Mouse (Mus musculus) cerebellum, postnatal 10 days (tissue): ENCODE measurements at regions not wholly inside any gene's neighbourhood (a gene's known extent, or its start where the extent isn't known, plus 50 kb on each side); places are given as distances from the start of the nearest gene placed in this dataset.

Experiments used
- DNase-seq, 2 experiments: peaks; one replicate each; pipeline ENCODE4 v3.0.0; 2021; ENCODE audit warnings: mixed read lengths in 2 of 2

- peak in 1 of 2 experiments; percentile 14 for DNase-seq
Observed at GRCm38 (mm10) chr9:30578213-30578612, 151.3 kb downstream of the Snx19 start.

GRCm38 (mm10) chr9:30577243-30577642, 150.3 kb downstream of the Snx19 start:
- no peak for DNase-seq

- DNase-seq, result no peak
Observed at GRCm38 (mm10) chr9:30575531-30575930, 148.6 kb downstream of the Snx19 start.

GRCm38 (mm10) chr9:30573294-30573693, 146.4 kb downstream of the Snx19 start:
- DNase-seq, result no peak

- peak; percentile 35 to 47 for DNase-seq
Observed at GRCm38 (mm10) chr9:30571014-30571413, 144.1 kb downstream of the Snx19 start.

- DNase-seq, result no peak
Observed at GRCm38 (mm10) chr9:30564765-30565680, 138.1 kb downstream of the Snx19 start.

GRCm38 (mm10) chr9:30563399-30563798, 136.5 kb downstream of the Snx19 start:
- DNase-seq, result peak; percentile 5 to 10

- no peak for DNase-seq
Observed at GRCm38 (mm10) chr9:30554908-30555307, 128.0 kb downstream of the Snx19 start.

- DNase-seq, result no peak
Observed at GRCm38 (mm10) chr9:30552721-30553120, 125.8 kb downstream of the Snx19 start.

GRCm38 (mm10) chr9:30549892-30550515, 123.1 kb downstream of the Snx19 start:
- no peak for DNase-seq

GRCm38 (mm10) chr9:30539858-30540257, 113.0 kb downstream of the Snx19 start:
- DNase-seq, result no peak

- DNase-seq, result no peak
Observed at GRCm38 (mm10) chr9:30536508-30537100, 109.7 kb downstream of the Snx19 start.

- DNase-seq, result no peak
Observed at GRCm38 (mm10) chr9:30534961-30535360, 108.1 kb downstream of the Snx19 start.

GRCm38 (mm10) chr9:30533780-30534343, 107.0 kb downstream of the Snx19 start:
- DNase-seq, result no peak

GRCm38 (mm10) chr9:30533091-30533779, 106.3 kb downstream of the Snx19 start:
- DNase-seq, result no peak

- no peak for DNase-seq
Observed at GRCm38 (mm10) chr9:30525086-30525485, 98.2 kb downstream of the Snx19 start.

- no peak for DNase-seq
Observed at GRCm38 (mm10) chr9:30524401-30525066, 97.6 kb downstream of the Snx19 start.

GRCm38 (mm10) chr9:30523852-30524251, 96.9 kb downstream of the Snx19 start:
- DNase-seq, result no peak

- peak in 1 of 2 experiments; percentile 13 for DNase-seq
Observed at GRCm38 (mm10) chr9:30522595-30523350, 95.9 kb downstream of the Snx19 start.

- DNase-seq, result no peak
Observed at GRCm38 (mm10) chr9:30521556-30522240, 94.8 kb downstream of the Snx19 start.
